Mouse (Mus musculus): ENCODE measurements around the gene Ndufs2. TPM values are rescaled to one million over a fixed set of nuclear protein-coding genes. Genes with fewer than 3 reads are reported as not detected.
"Not testable (repeated sequence)": the region's sequence is repeated elsewhere in the genome, so short reads cannot be mapped to it uniquely, and the experiment has no call there.

Ndufs2 gene
- polyA plus RNA-seq, 1 experiment from 2014 or later, result 424 TPM

DNA sequence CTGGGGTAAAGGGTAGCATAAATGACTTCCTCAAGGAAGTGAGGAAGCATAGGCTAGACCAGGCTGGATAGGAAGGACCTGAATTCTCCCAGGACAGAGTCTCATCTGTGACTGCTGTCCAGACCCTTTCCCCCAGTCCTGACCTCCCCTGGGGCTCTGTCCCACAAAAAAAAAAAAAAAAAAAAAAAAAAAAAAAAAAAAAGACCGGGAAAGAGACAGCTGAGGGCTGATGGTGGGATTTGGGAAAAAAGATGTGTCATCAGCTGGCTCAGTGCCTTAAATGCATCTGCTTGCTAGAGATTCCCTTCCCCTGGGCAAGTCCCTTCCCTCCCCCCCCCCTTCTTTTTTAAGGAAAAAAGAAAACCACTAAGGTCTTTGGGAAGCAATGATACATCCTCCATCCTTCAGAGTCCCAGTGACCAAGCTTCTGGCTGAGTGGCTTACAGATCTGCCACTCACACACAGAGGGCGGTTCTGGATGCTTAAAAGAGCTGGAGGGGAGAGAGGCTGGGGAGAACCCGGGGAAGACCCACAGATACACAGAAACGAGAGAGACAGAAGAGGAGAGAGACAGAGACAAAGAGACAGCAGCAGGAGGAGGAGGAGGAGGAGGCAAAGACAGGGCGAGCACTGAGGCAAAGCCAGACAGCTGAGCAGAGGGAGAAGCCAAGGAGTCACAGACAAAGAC lies 1.1 kb downstream of the Ndufs2 start, which contains the start of gene Adamts4:
Adamts4 (plus strand) TSS at position 509 of the 688 bp plus-strand sequence.
- peak within 1 kb of the TSS; percentile 59 for H3K4me2 ChIP-seq
- no peak for ATAC-seq (ENCODE audit: extremely low read depth, insufficient number of reproducible peaks, low FRiP score, low TSS enrichment)
- peaks cover 63% of the 10 kb centered on the region for H3K4me1 ChIP-seq
- H3K9me3 ChIP-seq, result no peaks in the 10 kb centered on the region
- peak within 1 kb of the TSS; percentile 42 for H3K4me3 ChIP-seq
- peaks cover 11% of the 10 kb centered on the region for H3K36me3 ChIP-seq
- peak within 1 kb of the TSS; percentile 67 for H3K9ac ChIP-seq
- peak within 1 kb of the TSS; percentile 93 for H3K27ac ChIP-seq (replicated peaks)
- 22% methylated on average over 5 of the region's 5 CpGs for WGBS
- peaks cover 10% of the 10 kb centered on the region; the same call in 1 of the 2 replicates for H3K27me3 ChIP-seq (replicated peaks)

DNA sequence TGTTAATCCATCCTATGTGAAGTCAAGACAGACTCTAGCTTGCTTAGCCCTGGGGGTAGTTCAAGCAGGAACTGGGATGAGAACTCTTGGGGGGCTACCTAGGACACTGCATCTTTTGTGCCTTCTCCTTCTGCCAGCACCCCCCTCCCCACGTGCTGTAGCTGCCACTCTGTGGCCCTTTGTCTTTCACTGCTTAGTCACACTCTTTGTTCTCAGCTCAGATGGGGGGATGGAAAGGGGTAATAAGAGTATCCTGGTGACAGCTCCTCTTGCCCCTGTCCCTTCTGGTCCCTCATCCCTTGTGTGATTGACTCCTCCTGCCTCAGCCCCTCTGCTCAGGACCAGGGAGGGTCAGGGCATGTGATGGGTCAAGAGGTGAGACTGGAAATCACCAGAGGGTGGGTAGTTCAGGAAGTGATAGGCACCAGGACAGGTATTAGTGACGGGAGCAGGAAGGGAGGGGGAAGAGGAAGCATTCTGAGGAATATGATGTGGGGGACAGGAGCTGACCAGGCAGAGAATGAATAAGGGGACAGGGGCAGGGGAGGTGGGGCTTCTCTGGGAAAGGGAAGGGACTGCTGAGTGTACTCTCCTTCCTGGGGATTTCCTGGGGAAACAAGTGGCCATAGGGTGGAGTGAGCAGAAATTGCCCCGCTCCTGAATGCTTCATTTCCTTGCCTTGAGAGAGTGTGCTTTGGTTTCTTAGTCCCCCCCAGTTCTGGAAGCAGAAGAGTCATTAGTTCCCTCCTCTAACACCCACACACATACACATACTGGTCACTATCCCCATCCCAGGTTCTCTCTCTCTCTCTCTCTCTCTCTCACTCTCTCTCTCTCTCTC lies 2.6 kb downstream of the Ndufs2 start:
- peak overlapping the region; percentile 84; the same call in 1 of the 2 replicates for H3K4me2 ChIP-seq
- H3K27ac ChIP-seq (replicated peaks), result peak overlapping the region; percentile 93
- no peak overlapping the region for H3K9ac ChIP-seq
- H3K9me3 ChIP-seq, result no peaks in the 10 kb centered on the region
- whole genome bisulfite sequencing, result 53% methylated on average over 3 of the region's 3 CpGs
- H3K36me3 ChIP-seq, result peaks cover 20% of the 10 kb centered on the region
- ATAC-seq (ENCODE audit: extremely low read depth, insufficient number of reproducible peaks, low FRiP score, low TSS enrichment), result no peak
- no peak overlapping the region for H3K4me3 ChIP-seq
- peaks cover 10% of the 10 kb centered on the region; the same call in 1 of the 2 replicates for H3K27me3 ChIP-seq (replicated peaks)
- peaks cover 71% of the 10 kb centered on the region for H3K4me1 ChIP-seq

DNA sequence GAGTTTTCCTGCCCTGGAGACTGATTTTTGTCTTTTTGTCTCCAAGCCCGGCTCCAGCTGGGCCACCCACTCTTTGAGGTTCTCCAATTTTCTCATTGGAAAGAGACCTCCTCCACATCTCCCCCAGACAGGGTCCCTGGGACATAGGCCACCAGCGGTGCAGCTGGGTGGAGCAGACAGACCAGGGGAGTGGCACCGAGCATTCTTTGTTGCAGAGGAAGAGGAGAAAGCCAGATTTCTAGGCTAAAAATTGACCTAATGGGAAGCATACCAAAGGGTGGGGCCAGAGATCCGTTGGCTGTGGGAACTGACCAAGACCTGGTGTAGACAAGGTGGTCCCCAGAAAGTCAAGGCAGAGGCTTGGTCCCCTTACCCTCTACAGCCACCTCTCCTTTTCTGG lies 3.3 kb downstream of the Ndufs2 start:
- no peak for ATAC-seq (ENCODE audit: extremely low read depth, insufficient number of reproducible peaks, low FRiP score, low TSS enrichment)
- H3K9me3 ChIP-seq, result no peaks in the 10 kb centered on the region
- peaks cover 8% of the 10 kb centered on the region; the same call in 1 of the 2 replicates for H3K27me3 ChIP-seq (replicated peaks)
- H3K36me3 ChIP-seq, result peaks cover 27% of the 10 kb centered on the region
- 28% methylated on average over 4 of the region's 4 CpGs for WGBS
- H3K4me2 ChIP-seq, result peak overlapping the region; percentile 84
- H3K4me1 ChIP-seq, result peaks cover 71% of the 10 kb centered on the region
- peak overlapping the region; percentile 93 for H3K27ac ChIP-seq (replicated peaks)
- H3K9ac ChIP-seq, result peak overlapping the region; percentile 82
- H3K4me3 ChIP-seq, result peak overlapping the region; percentile 83

DNA sequence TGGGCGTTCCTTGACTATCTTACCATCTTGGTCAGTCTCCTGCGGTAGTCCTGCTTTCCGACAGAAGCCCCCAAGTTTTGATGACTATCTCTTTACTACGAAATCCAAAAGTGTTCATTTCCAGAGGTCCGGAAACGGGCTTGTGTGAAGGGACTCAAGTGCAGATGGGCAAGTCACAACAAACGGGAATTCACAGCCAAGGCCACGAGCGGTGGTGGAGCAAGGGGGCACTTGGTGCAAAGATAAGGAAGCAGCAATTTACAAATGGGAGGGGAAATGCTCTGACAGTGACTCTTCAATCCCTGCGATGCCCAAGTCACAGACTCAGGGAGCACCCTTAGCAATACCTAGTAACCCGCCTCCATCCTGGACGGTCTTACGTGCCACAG lies 3.7 kb downstream of the Ndufs2 start:
- Histone ChIP-seq H3K36me3 (peaks cover 32% of the 10 kb centered on the region), H3K4me1 (peaks cover 67% of the 10 kb centered on the region), H3K4me3 (peak overlapping the region; percentile 83), H3K4me2 (peak overlapping the region; percentile 84), H3K27ac (replicated peaks) (peak overlapping the region; percentile 93), H3K27me3 (replicated peaks) (0 out of 2 replicates have a peak, but pooled peaks cover 6% of the 10 kb centered on the region), H3K9me3 (no peaks in the 10 kb centered on the region), H3K9ac (peak overlapping the region; percentile 82)
- 8% methylated on average over 13 of the region's 13 CpGs for WGBS
- no peak for ATAC-seq (ENCODE audit: extremely low read depth, insufficient number of reproducible peaks, low FRiP score, low TSS enrichment)

DNA sequence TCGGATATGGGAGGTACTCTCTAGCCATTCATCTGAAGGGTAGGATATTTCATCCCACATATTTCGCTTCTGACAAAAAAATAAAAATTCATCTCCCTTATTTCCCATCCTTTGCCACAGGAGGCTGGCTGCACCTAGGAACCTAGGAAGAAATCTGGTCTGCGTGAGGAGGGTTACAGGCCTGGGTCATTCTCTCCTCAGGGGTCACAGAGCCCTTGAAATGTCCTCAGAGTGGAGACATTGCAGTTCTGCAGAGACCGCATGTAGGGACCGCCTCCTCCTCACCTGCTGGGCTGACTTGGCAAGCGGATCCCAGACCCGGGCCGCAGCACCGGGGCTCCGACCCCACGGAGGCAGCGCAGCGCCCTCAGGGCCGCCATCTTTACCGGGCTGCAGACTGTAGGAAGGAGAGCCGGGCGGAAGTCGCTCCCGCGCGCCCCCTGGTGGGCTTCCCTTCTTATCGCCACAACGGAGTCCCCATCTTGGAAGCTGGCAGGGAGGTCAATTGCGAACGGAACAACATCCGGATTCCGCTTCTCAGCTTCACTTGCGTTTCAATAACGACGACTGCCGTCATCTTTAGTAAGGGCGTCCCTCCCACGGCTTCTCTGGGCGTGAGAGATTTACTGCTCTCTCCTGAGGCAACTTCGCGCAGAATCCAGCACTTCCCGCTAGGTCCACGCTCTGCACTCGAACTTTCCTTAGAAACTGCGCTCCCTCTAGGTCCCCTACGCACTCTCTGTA lies 4.3 kb downstream of the Ndufs2 start:
- 0 out of 2 replicates have a peak, but pooled peaks cover 6% of the 10 kb centered on the region for H3K27me3 ChIP-seq (replicated peaks)
- peak; percentile 78 for ATAC-seq (ENCODE audit: extremely low read depth, insufficient number of reproducible peaks, low FRiP score, low TSS enrichment)
- H3K27ac ChIP-seq (replicated peaks), result peak overlapping the region; percentile 93
- peak overlapping the region; percentile 84 for H3K4me2 ChIP-seq
- H3K4me3 ChIP-seq, result peak overlapping the region; percentile 83
- WGBS, result under 1% methylated on average over 41 of the region's 41 CpGs
- H3K4me1 ChIP-seq, result peaks cover 62% of the 10 kb centered on the region
- H3K36me3 ChIP-seq, result peaks cover 37% of the 10 kb centered on the region
- no peaks in the 10 kb centered on the region for H3K9me3 ChIP-seq
- H3K9ac ChIP-seq, result peak overlapping the region; percentile 95

DNA sequence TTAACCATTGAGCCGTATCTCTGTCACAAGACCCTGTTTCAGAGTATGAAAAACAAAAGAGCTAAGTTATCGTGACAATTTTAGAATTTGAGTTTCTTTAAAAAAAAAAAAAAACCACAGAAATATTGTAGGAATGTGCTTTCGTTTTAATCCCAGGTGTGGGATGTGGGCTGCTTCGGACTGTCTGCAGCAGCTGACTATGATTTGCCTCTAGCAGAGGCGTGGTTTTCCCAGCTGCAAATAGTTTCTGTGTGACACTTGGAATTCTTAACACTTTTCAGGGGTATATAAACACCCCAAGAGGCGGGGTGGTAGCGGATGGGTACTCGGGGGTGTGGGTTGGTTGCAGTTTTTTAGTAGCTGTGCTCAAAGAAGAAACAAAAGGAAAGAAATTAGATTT lies 5.8 kb downstream of the Ndufs2 start:
- Histone ChIP-seq H3K9ac (peak overlapping the region; percentile 95), H3K4me3 (peak overlapping the region; percentile 83; the same call in 1 of the 2 replicates), H3K27ac (replicated peaks) (no peak overlapping the region), H3K36me3 (peaks cover 52% of the 10 kb centered on the region), H3K9me3 (no peaks in the 10 kb centered on the region), H3K27me3 (replicated peaks) (no peaks in the 10 kb centered on the region), H3K4me2 (peak overlapping the region; percentile 84), H3K4me1 (peaks cover 47% of the 10 kb centered on the region)
- 80% methylated on average over 8 of the region's 8 CpGs for WGBS
- no peak for ATAC-seq (ENCODE audit: extremely low read depth, insufficient number of reproducible peaks, low FRiP score, low TSS enrichment)

DNA sequence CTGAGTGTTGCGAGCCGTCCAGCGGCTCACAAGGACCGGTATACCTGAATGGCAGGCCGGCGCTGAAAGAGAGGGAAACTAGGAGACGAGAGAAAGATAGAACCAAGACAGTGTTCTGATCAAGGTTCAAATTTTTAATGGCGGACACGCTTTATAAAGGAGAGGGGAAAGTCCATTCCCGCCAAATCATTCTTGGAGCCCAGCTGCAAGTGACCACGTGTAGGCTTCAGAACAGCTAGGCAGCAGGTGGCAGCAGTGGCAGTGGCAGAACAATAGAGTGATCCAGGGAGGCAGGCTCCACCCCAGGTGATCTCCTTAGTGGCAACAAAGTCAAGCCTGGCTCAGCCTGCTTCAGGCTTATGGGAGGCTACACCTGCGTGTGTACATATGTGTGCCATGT lies 9.2 kb downstream of the Ndufs2 start:
- H3K4me3 ChIP-seq; H3K27ac ChIP-seq (replicated peaks); H3K27me3 ChIP-seq (replicated peaks); ATAC-seq (ENCODE audit: extremely low read depth, insufficient number of reproducible peaks, low FRiP score, low TSS enrichment); H3K4me2 ChIP-seq; H3K9me3 ChIP-seq; H3K9ac ChIP-seq: not testable (repeated sequence)
- 88% methylated on average over 12 of the region's 12 CpGs for WGBS
- Histone ChIP-seq H3K36me3 (peaks cover 87% of the 10 kb centered on the region), H3K4me1 (peaks cover 20% of the 10 kb centered on the region)

DNA sequence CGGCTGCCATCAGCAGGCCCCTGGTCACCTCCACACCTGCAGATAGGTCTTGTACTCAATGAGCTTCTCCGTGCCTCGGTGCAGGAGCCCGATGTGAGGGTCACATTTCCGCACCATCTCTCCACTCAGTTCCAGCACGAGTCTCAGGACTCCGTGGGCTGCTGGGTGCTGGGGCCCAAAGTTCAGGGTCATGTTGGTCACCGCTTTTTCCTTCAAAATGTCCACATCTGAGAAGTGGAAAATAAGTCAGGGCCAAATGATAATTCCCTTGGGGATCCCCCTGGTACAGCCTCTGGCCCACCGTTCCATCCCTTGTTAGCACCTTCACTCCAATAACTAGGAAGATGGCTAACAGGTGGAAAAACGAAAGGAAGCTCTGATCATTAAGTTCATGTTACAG lies 10.3 kb downstream of the Ndufs2 start:
- no peak overlapping the region for H3K4me3 ChIP-seq
- no peaks in the 10 kb centered on the region for H3K9me3 ChIP-seq
- no peaks in the 10 kb centered on the region for H3K27me3 ChIP-seq (replicated peaks)
- no peak overlapping the region for H3K9ac ChIP-seq
- no peak overlapping the region for H3K4me2 ChIP-seq
- H3K36me3 ChIP-seq, result peaks cover 97% of the 10 kb centered on the region
- H3K4me1 ChIP-seq, result peaks cover 20% of the 10 kb centered on the region
- WGBS, result 89% methylated on average over 10 of the region's 10 CpGs
- no peak for ATAC-seq (ENCODE audit: extremely low read depth, insufficient number of reproducible peaks, low FRiP score, low TSS enrichment)
- no peak overlapping the region for H3K27ac ChIP-seq (replicated peaks)

DNA sequence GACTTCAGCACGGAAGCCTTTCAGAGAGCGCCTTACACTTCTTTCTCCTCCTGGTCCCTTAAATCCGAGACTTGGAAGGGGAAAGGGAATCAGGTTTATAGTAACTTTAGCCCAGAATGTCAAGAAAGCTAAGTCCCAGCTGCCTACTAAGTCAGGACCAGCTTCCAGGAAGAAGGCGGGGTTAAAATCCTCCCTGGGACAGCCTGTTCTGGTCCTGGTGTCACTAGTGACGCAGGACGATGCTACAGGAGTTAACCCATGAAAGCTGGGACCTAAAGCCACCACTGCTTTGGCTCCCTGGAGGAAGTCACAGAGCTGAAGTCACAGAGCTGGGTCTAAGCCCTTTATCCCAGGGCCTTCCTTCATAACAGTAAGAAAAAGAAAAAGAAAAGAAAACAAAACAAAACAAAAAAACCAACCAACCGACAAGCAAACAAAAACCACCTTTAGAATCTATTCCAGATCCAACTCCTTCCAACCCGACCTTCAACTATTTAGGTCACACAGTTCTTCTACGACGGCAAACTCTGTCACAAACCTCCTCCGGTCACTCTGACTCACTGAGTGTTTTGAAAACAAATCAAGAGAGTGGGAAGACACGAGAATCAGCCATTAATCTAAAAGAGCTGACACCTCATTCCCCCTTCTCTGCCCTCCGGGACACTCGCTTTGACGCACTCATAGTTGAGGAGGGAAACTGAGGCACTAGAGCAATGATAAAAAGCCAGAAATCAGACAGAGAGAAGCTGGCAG lies 11.0 kb downstream of the Ndufs2 start:
- WGBS, result 73% methylated on average over 15 of the region's 15 CpGs
- H3K27me3 ChIP-seq (replicated peaks), result no peaks in the 10 kb centered on the region
- no peak for ATAC-seq (ENCODE audit: extremely low read depth, insufficient number of reproducible peaks, low FRiP score, low TSS enrichment)
- peaks cover 14% of the 10 kb centered on the region for H3K4me1 ChIP-seq
- H3K4me3 ChIP-seq, result no peak overlapping the region
- H3K4me2 ChIP-seq, result no peak overlapping the region
- H3K27ac ChIP-seq (replicated peaks), result no peak overlapping the region
- H3K36me3 ChIP-seq, result peaks cover 98% of the 10 kb centered on the region
- H3K9ac ChIP-seq, result no peak overlapping the region
- H3K9me3 ChIP-seq, result no peaks in the 10 kb centered on the region

DNA sequence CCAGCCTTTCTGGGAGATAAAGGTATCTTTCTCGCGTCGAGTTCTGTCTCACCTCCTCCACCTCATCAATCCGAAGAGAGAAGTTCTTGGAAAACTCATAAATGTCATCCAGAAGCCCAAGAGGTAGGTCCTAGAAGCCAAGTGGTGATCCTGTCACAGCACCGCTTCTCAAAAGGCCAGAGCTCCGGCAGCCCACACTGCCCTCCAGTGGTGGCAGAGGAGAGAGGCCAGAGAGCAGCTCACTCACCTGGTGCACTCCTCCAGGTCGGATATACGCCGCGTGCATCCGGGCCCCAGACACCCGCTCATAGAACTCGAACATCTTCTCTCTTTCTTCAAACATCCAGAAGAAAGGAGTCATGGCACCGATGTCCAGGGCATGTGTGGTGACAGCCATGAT lies 12.7 kb downstream of the Ndufs2 start:
- H3K36me3 ChIP-seq, result peaks cover 100% of the 10 kb centered on the region
- WGBS, result 65% methylated on average over 14 of the region's 14 CpGs
- no peak for ATAC-seq (ENCODE audit: extremely low read depth, insufficient number of reproducible peaks, low FRiP score, low TSS enrichment)
- H3K27me3 ChIP-seq (replicated peaks), result no peaks in the 10 kb centered on the region
- H3K9me3 ChIP-seq, result no peaks in the 10 kb centered on the region
- no peak overlapping the region for H3K4me3 ChIP-seq
- H3K27ac ChIP-seq (replicated peaks), result no peak overlapping the region
- peaks cover 15% of the 10 kb centered on the region for H3K4me1 ChIP-seq
- H3K4me2 ChIP-seq, result no peak overlapping the region
- no peak overlapping the region for H3K9ac ChIP-seq
